Mouse (Mus musculus) kidney, adult 2 months (tissue): ENCODE results near the gene Igsf8.

Source experiments
- CTCF ChIP-seq: fragments of 200-500 bp; conservative IDR thresholded peaks from 2 replicates; pipeline ENCODE4 v1.5.1; 2011; ENCODE audit warnings: low read depth, mild to moderate bottlenecking, control low read depth, low read length, moderate library complexity, mixed read lengths; ENCODE audit not compliant: insufficient read depth, insufficient read length
- POLR2A ChIP-seq: fragments of 200-500 bp; IDR thresholded peaks from one replicate; pipeline ENCODE4 v1.6.1; 2011; ENCODE audit warnings: low read depth, low read length, control low read depth

DNA sequence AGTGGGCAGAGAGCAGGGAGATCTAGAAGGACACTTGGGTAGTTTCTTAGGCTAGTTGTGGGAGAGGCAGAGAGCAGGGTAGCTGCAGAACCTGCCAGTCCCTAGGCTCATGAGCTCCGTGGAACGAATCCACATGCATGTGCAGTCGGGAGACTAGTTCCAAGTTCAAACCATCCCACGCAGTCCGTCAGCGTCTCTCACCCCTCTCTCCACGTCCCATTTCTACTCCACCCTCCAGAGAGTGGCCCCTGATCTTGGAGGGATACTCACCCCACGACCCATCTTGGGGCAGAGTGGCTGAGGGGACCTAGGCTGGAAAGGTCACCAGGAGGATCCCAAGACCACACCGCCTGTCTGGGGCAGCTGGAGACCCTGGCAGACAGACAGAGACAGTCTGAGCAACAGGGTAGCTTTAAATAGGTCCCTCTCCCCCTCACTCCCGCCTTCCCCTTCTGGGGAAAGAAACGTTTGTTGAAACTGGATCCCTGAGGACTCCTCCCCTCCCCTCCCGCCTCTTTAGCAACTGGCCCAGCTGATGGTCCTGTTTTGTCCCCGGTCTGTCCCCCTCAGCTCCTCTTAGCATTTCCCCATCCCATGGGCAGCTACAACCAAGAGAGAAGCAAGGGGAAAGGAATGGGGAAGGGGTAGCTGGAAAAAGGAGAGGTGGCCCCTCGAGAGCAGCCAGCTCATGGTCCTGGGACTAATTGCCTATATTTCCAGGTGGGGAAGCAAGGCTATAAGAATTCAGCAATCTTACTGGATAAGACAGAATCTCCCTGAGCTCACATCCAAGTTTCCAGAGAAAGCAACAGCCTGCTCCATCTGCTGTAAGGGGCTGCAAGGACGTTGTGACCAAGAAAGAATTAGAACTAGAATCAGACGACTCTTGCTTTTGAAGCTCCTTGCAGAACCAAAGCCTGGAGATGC lies 36.4 kb downstream of the Igsf8 start, which contains the start of gene Atp1a2:
- TF ChIP-seq CTCF, result no peak
- TF ChIP-seq POLR2A, result no peak
